ENCODE assay signal across 8 mouse cellular contexts in genomic region chr7:132638446-132639087, GRCm38 (mm10). TPM values are rescaled to one million over a fixed set of nuclear protein-coding genes. Genes with fewer than 3 reads are reported as not detected.
DNase-seq lines count a peak whose midpoint lies in the region; ATAC-seq and TF ChIP-seq lines count a peak whose summit lies in the region.

No protein-coding gene starts in this region.

- WGBS in heart, embryonic 14.5 days: 55% methylated on average over 12 of the region's 12 CpGs

- H3K4me1 ChIP-seq in G1E (ENCODE audit: insufficient read depth, low read depth, low read length): no peaks in the 10 kb centered on the region
- H3K4me1 ChIP-seq in heart, embryonic 14.5 days (ENCODE audit: control insufficient read depth in 2 of 2, insufficient read depth in 2 of 2, low read length in 2 of 2): no peaks in the 10 kb centered on the region

- H3K27me3 ChIP-seq in G1E (ENCODE audit: insufficient read depth, low read length): peaks cover 25% of the 10 kb centered on the region
- H3K27me3 ChIP-seq in heart, embryonic 14.5 days (ENCODE audit: control insufficient read depth, insufficient read depth, low read length): no peaks in the 10 kb centered on the region

- intact Hi-C loops in gastrocnemius, adult 2 months (cut with DNase I): loop anchor here (2.0 to 10.0 kb wide), 3 partner anchors 36 to 412 kb away; partner anchors contain the start of gene Oat
- intact Hi-C loops in gastrocnemius, postnatal 36 days (cut with DNase I): loop anchor here (5.0 to 10.0 kb wide), 2 partner anchors 414 to 741 kb away; no protein-coding TSS in a partner anchor

- H3K4me3 ChIP-seq in gastrocnemius, adult 2 months: no peak overlapping the region
- H3K4me3 ChIP-seq in G1E (ENCODE audit: low read depth, low read length): no peak overlapping the region
- no peak overlapping the region for H3K4me3 ChIP-seq in heart, embryonic 14.5 days (ENCODE audit: control insufficient read depth in 1 of 2, insufficient read depth in 1 of 2, low read depth in 1 of 2, low read length in 2 of 2)

- no peak overlapping the region for H3K9ac ChIP-seq in heart, embryonic 14.5 days (ENCODE audit: low read length)

- peak; percentile 73 for DNase-seq in gastrocnemius, adult 2 months
- DNase-seq in gastrocnemius, postnatal 36 days: no peak
- DNase-seq in G1E (ENCODE audit: low spot score): peak; percentile 56
- DNase-seq in cerebellum, adult 9-10 months: peak; percentile 72
- DNase-seq in kidney, postnatal 10 days: peak; percentile 62
- DNase-seq in telencephalon, adult 2 months (ENCODE audit: low read depth, low spot score): peak; percentile 33

- H3K36me3 ChIP-seq in G1E (replicated peaks): no peaks in the 10 kb centered on the region
- H3K36me3 ChIP-seq in heart, embryonic 14.5 days (ENCODE audit: control insufficient read depth, insufficient read depth, low read length): 0 out of 2 replicates have a peak, but pooled peaks cover 5% of the 10 kb centered on the region

- peak; percentile 83 for TF ChIP-seq CTCF in gastrocnemius, adult 2 months (IDR thresholded peaks at IDR 0.05)
- no peak for TF ChIP-seq CTCF in G1E (IDR thresholded peaks at IDR 0.05; ENCODE audit: low read depth, low read length)

- no peak overlapping the region for H3K27ac ChIP-seq in gastrocnemius, adult 2 months
- no peak overlapping the region for H3K27ac ChIP-seq in heart, embryonic 14.5 days (replicated peaks in 1 of 2; ENCODE audit: control insufficient read depth in 1 of 2, insufficient read depth in 1 of 2, low read depth in 2 of 2, low read length in 2 of 2)

- H3K9me3 ChIP-seq in G1E (replicated peaks): no peaks in the 10 kb centered on the region
- H3K9me3 ChIP-seq in heart, embryonic 14.5 days (ENCODE audit: control insufficient read depth, low read length): no peaks in the 10 kb centered on the region

- peak; percentile 22; the same call in 1 of the 2 replicates for ATAC-seq in G1E (ENCODE audit: extremely low read depth, insufficient number of reproducible peaks, low FRiP score, poor library complexity, severe bottlenecking)
- 0 out of 2 replicates have a peak, but pooled peaks have one; percentile 20 for ATAC-seq in heart, embryonic 14.5 days (ENCODE audit: insufficient number of reproducible peaks, insufficient read depth, low FRiP score, low read depth)
- peak; percentile 95 for ATAC-seq in megakaryocyte progenitor cell, adult 5-6 weeks (replicated peaks; ENCODE audit: poor library complexity)

- H3K4me2 ChIP-seq in heart, embryonic 14.5 days (ENCODE audit: low read length): no peak overlapping the region

RNA-seq across cellular contexts. Expression of gene Lhpp, which starts 28.1 kb away (rescaled TPM):
- 10 to 100 TPM; 10.8 to 11.1 TPM for total RNA-seq in gastrocnemius, adult 2 months (2021)
- total RNA-seq in gastrocnemius, postnatal 36 days (2021): 10 to 100 TPM; 12.9 to 13.2 TPM
- total RNA-seq in G1E (2014; fragmentation: Nextera tagmentation) (not detected in 2 replicates), G1E (2017) (0.11 and 0.35 TPM in 2 replicates)
- 0.07 and 0.10 TPM in 2 replicates for polyA plus RNA-seq in G1E (2012)
- polyA plus RNA-seq in heart, embryonic 14.5 days (2014; fragmentation: Nextera tagmentation; extraction: Ambion mirVana): 29.7 and 35.0 TPM in 2 replicates
- total RNA-seq in megakaryocyte progenitor cell, adult 5-6 weeks (2015): 10.8 and 14.2 TPM in 2 replicates
- 9.1 and 11.2 TPM in 2 replicates for total RNA-seq in megakaryocyte progenitor cell, adult 5-6 weeks (2017)

RNA-seq across cellular contexts. Expression of gene Nkx1-2, which starts 39.1 kb away (rescaled TPM):
- not detected for total RNA-seq in gastrocnemius, adult 2 months (2021)
- not detected for total RNA-seq in gastrocnemius, postnatal 36 days (2021)
- total RNA-seq in G1E (2014; fragmentation: Nextera tagmentation): not detected in 2 replicates
- 0.11 TPM in 1 of 2 replicates, not detected in the other for total RNA-seq in G1E (2017)
- polyA plus RNA-seq in G1E (2012): not detected in 2 replicates
- not detected in 2 replicates for polyA plus RNA-seq in heart, embryonic 14.5 days (2014; fragmentation: Nextera tagmentation; extraction: Ambion mirVana)
- total RNA-seq in megakaryocyte progenitor cell, adult 5-6 weeks (2015): not detected in 2 replicates
- not detected in 2 replicates for total RNA-seq in megakaryocyte progenitor cell, adult 5-6 weeks (2017)

Comparison
In these comparisons a context has a peak if more than half of its experiments do, and no peak if none do; other contexts are left out.
1. DNase-seq: peak in gastrocnemius, adult 2 months (single experiment), G1E (single experiment), cerebellum, adult 9-10 months (single experiment), kidney, postnatal 10 days (single experiment) and telencephalon, adult 2 months (single experiment); none in gastrocnemius, postnatal 36 days (0 of 2).
2. ATAC-seq: peak in every context shown above with its lines; median percentile 95 in megakaryocyte progenitor cell, adult 5-6 weeks; 22 in G1E; 20 in heart, embryonic 14.5 days.
3. RNA of gene Lhpp, which starts 28.1 kb away (total RNA-seq): 9.1 to 14.2 TPM in megakaryocyte progenitor cell, adult 5-6 weeks, 12.9 to 13.2 TPM in gastrocnemius, postnatal 36 days and 10.8 to 11.1 TPM in gastrocnemius, adult 2 months; 0.11 to 0.35 TPM in G1E; every median in the first group is over 4 times any median in the second.